Mouse (Mus musculus): ENCODE data around the gene Frmd4b. TPM values are rescaled to one million over a fixed set of nuclear protein-coding genes. Genes with fewer than 3 reads are reported as not detected.
A peak's percentile ranks its signal among the peaks of the same experiment; 100 is the strongest.

Gene Frmd4b
- polyA plus RNA-seq, 1 experiment from 2014 or later: 17.6 TPM

- Histone ChIP-seq H3K9me3 (ENCODE audit: control insufficient read depth, low read length) (no peaks in the 10 kb centered on the region), H3K9ac (ENCODE audit: low read length) (no peak overlapping the region), H3K36me3 (ENCODE audit: control insufficient read depth, insufficient read depth, low read length) (peaks cover 82% of the 10 kb centered on the region), H3K4me1 (ENCODE audit: control insufficient read depth in 2 of 2, insufficient read depth in 2 of 2, low read length in 2 of 2) (no peaks in the 10 kb centered on the region; a peak in 2 of 4 replicates), H3K27ac (replicated peaks in 1 of 2; ENCODE audit: control insufficient read depth in 1 of 2, insufficient read depth in 1 of 2, low read depth in 2 of 2, low read length in 2 of 2) (no peak overlapping the region), H3K4me3 (ENCODE audit: control insufficient read depth in 1 of 2, insufficient read depth in 1 of 2, low read depth in 1 of 2, low read length in 2 of 2) (no peak overlapping the region), H3K27me3 (ENCODE audit: control insufficient read depth, insufficient read depth, low read length) (no peaks in the 10 kb centered on the region), H3K4me2 (ENCODE audit: low read length) (no peak overlapping the region)
- ATAC-seq (ENCODE audit: insufficient number of reproducible peaks, insufficient read depth, low FRiP score, low read depth): no peak
- 49% methylated on average over 3 of the region's 3 CpGs for WGBS
Measured at GRCm38 (mm10) chr6:97297151-97297550, 320.2 kb downstream of the Frmd4b start.

GRCm38 (mm10) chr6:97295866-97296527 is 321.3 kb downstream of the Frmd4b start:
- Histone ChIP-seq H3K36me3 (ENCODE audit: control insufficient read depth, insufficient read depth, low read length) (peaks cover 80% of the 10 kb centered on the region), H3K27me3 (ENCODE audit: control insufficient read depth, insufficient read depth, low read length) (no peaks in the 10 kb centered on the region), H3K9me3 (ENCODE audit: control insufficient read depth, low read length) (no peaks in the 10 kb centered on the region), H3K4me1 (ENCODE audit: control insufficient read depth in 2 of 2, insufficient read depth in 2 of 2, low read length in 2 of 2) (peaks cover 5 to 8% of the 10 kb centered on the region in 2 experiments), H3K4me2 (ENCODE audit: low read length) (no peak overlapping the region), H3K9ac (ENCODE audit: low read length) (no peak overlapping the region), H3K4me3 (ENCODE audit: control insufficient read depth in 1 of 2, insufficient read depth in 1 of 2, low read depth in 1 of 2, low read length in 2 of 2) (no peak overlapping the region), H3K27ac (replicated peaks in 1 of 2; ENCODE audit: control insufficient read depth in 1 of 2, insufficient read depth in 1 of 2, low read depth in 2 of 2, low read length in 2 of 2) (no peak overlapping the region)
- WGBS: 92% methylated on average over 21 of the region's 21 CpGs
- ATAC-seq (ENCODE audit: insufficient number of reproducible peaks, insufficient read depth, low FRiP score, low read depth): no peak

GRCm38 (mm10) chr6:97295416-97295815 is 321.9 kb downstream of the Frmd4b start:
- ATAC-seq (ENCODE audit: insufficient number of reproducible peaks, insufficient read depth, low FRiP score, low read depth): no peak
- H3K4me1 ChIP-seq (ENCODE audit: control insufficient read depth in 2 of 2, insufficient read depth in 2 of 2, low read length in 2 of 2): peaks cover 5 to 13% of the 10 kb centered on the region in 2 experiments
- H3K4me2 ChIP-seq (ENCODE audit: low read length): no peak overlapping the region
- H3K27me3 ChIP-seq (ENCODE audit: control insufficient read depth, insufficient read depth, low read length): no peaks in the 10 kb centered on the region
- no peak overlapping the region for H3K9ac ChIP-seq (ENCODE audit: low read length)
- peaks cover 75% of the 10 kb centered on the region for H3K36me3 ChIP-seq (ENCODE audit: control insufficient read depth, insufficient read depth, low read length)
- WGBS: 86% methylated on average over 9 of the region's 9 CpGs
- no peak overlapping the region for H3K4me3 ChIP-seq (ENCODE audit: control insufficient read depth in 1 of 2, insufficient read depth in 1 of 2, low read depth in 1 of 2, low read length in 2 of 2)
- H3K27ac ChIP-seq (replicated peaks in 1 of 2; ENCODE audit: control insufficient read depth in 1 of 2, insufficient read depth in 1 of 2, low read depth in 2 of 2, low read length in 2 of 2): no peak overlapping the region
- H3K9me3 ChIP-seq (ENCODE audit: control insufficient read depth, low read length): no peaks in the 10 kb centered on the region

- no peak for ATAC-seq (ENCODE audit: insufficient number of reproducible peaks, insufficient read depth, low FRiP score, low read depth)
- H3K4me1 ChIP-seq (ENCODE audit: control insufficient read depth in 2 of 2, insufficient read depth in 2 of 2, low read length in 2 of 2): peaks cover 5 to 16% of the 10 kb centered on the region in 2 experiments
- H3K4me3 ChIP-seq (ENCODE audit: control insufficient read depth in 1 of 2, insufficient read depth in 1 of 2, low read depth in 1 of 2, low read length in 2 of 2): no peak overlapping the region
- H3K36me3 ChIP-seq (ENCODE audit: control insufficient read depth, insufficient read depth, low read length): peaks cover 61% of the 10 kb centered on the region
- WGBS: 67% methylated on average over 12 of the region's 12 CpGs
- no peaks in the 10 kb centered on the region for H3K9me3 ChIP-seq (ENCODE audit: control insufficient read depth, low read length)
- no peaks in the 10 kb centered on the region for H3K27me3 ChIP-seq (ENCODE audit: control insufficient read depth, insufficient read depth, low read length)
- no peak overlapping the region for H3K4me2 ChIP-seq (ENCODE audit: low read length)
- H3K27ac ChIP-seq (replicated peaks in 1 of 2; ENCODE audit: control insufficient read depth in 1 of 2, insufficient read depth in 1 of 2, low read depth in 2 of 2, low read length in 2 of 2): no peak overlapping the region
- H3K9ac ChIP-seq (ENCODE audit: low read length): no peak overlapping the region
Measured at GRCm38 (mm10) chr6:97293667-97294569, 323.4 kb downstream of the Frmd4b start.

GRCm38 (mm10) chr6:97292894-97293293 is 324.4 kb downstream of the Frmd4b start:
- no peak for ATAC-seq (ENCODE audit: insufficient number of reproducible peaks, insufficient read depth, low FRiP score, low read depth)
- Histone ChIP-seq H3K4me3 (ENCODE audit: control insufficient read depth in 1 of 2, insufficient read depth in 1 of 2, low read depth in 1 of 2, low read length in 2 of 2) (no peak overlapping the region), H3K27me3 (ENCODE audit: control insufficient read depth, insufficient read depth, low read length) (no peaks in the 10 kb centered on the region), H3K27ac (replicated peaks in 1 of 2; ENCODE audit: control insufficient read depth in 1 of 2, insufficient read depth in 1 of 2, low read depth in 2 of 2, low read length in 2 of 2) (no peak overlapping the region), H3K4me2 (ENCODE audit: low read length) (no peak overlapping the region), H3K9ac (ENCODE audit: low read length) (no peak overlapping the region), H3K36me3 (ENCODE audit: control insufficient read depth, insufficient read depth, low read length) (peaks cover 56% of the 10 kb centered on the region), H3K9me3 (ENCODE audit: control insufficient read depth, low read length) (no peaks in the 10 kb centered on the region), H3K4me1 (ENCODE audit: control insufficient read depth in 2 of 2, insufficient read depth in 2 of 2, low read length in 2 of 2) (peaks cover 5 to 16% of the 10 kb centered on the region in 2 experiments)
- WGBS: 60% methylated on average over 5 of the region's 5 CpGs

- Histone ChIP-seq H3K27me3 (ENCODE audit: control insufficient read depth, insufficient read depth, low read length) (no peaks in the 10 kb centered on the region), H3K27ac (replicated peaks in 1 of 2; ENCODE audit: control insufficient read depth in 1 of 2, insufficient read depth in 1 of 2, low read depth in 2 of 2, low read length in 2 of 2) (no peak overlapping the region), H3K36me3 (ENCODE audit: control insufficient read depth, insufficient read depth, low read length) (peaks cover 55% of the 10 kb centered on the region), H3K9me3 (ENCODE audit: control insufficient read depth, low read length) (no peaks in the 10 kb centered on the region), H3K4me3 (ENCODE audit: control insufficient read depth in 1 of 2, insufficient read depth in 1 of 2, low read depth in 1 of 2, low read length in 2 of 2) (no peak overlapping the region), H3K9ac (ENCODE audit: low read length) (no peak overlapping the region), H3K4me1 (ENCODE audit: control insufficient read depth in 2 of 2, insufficient read depth in 2 of 2, low read length in 2 of 2) (peaks cover 5 to 16% of the 10 kb centered on the region in 2 experiments), H3K4me2 (ENCODE audit: low read length) (no peak overlapping the region)
- 84% methylated on average over 3 of the region's 3 CpGs for WGBS
- no peak for ATAC-seq (ENCODE audit: insufficient number of reproducible peaks, insufficient read depth, low FRiP score, low read depth)
Measured at GRCm38 (mm10) chr6:97292096-97292495, 325.2 kb downstream of the Frmd4b start.

- Histone ChIP-seq H3K9me3 (ENCODE audit: control insufficient read depth, low read length) (no peaks in the 10 kb centered on the region), H3K9ac (ENCODE audit: low read length) (no peak overlapping the region), H3K4me2 (ENCODE audit: low read length) (no peak overlapping the region), H3K27ac (replicated peaks in 1 of 2; ENCODE audit: control insufficient read depth in 1 of 2, insufficient read depth in 1 of 2, low read depth in 2 of 2, low read length in 2 of 2) (peak overlapping the region in 1 of 2 experiments; percentile 64; a peak in 2 of 4 replicates), H3K36me3 (ENCODE audit: control insufficient read depth, insufficient read depth, low read length) (peaks cover 53% of the 10 kb centered on the region), H3K27me3 (ENCODE audit: control insufficient read depth, insufficient read depth, low read length) (no peaks in the 10 kb centered on the region), H3K4me1 (ENCODE audit: control insufficient read depth in 2 of 2, insufficient read depth in 2 of 2, low read length in 2 of 2) (peaks cover 5 to 16% of the 10 kb centered on the region in 2 experiments), H3K4me3 (ENCODE audit: control insufficient read depth in 1 of 2, insufficient read depth in 1 of 2, low read depth in 1 of 2, low read length in 2 of 2) (no peak overlapping the region)
- ATAC-seq (ENCODE audit: insufficient number of reproducible peaks, insufficient read depth, low FRiP score, low read depth): no peak; the same call in 1 of the 2 replicates
- WGBS: 63% methylated on average over 21 of the region's 21 CpGs
Measured at GRCm38 (mm10) chr6:97291159-97291908, 326.0 kb downstream of the Frmd4b start.
